ENCODE assay signal across 8 mouse cellular contexts in genomic region chr5:114356250-114356935, GRCm38 (mm10). TPM values are rescaled to one million over a fixed set of nuclear protein-coding genes. Genes with fewer than 3 reads are reported as not detected.
DNase-seq lines count a peak whose midpoint lies in the region; ATAC-seq and TF ChIP-seq lines count a peak whose summit lies in the region.

No protein-coding gene starts in this region.

- H3K4me2 ChIP-seq in embryonic facial prominence, embryonic 12.5 days (replicated peaks), result peak overlapping the region; percentile 27
- H3K4me2 ChIP-seq in limb, embryonic 12.5 days, result peak overlapping the region; percentile 29
- no peak overlapping the region for H3K4me2 ChIP-seq in midbrain, embryonic 14.5 days (ENCODE audit: low read length)
- peak overlapping the region; percentile 49 for H3K4me2 ChIP-seq in stomach, embryonic 15.5 days

- TF ChIP-seq CTCF in kidney, adult 2 months (conservative IDR thresholded peaks at IDR 0.05; ENCODE audit: insufficient read depth, insufficient read length, low read depth, low read length), result peak; percentile 67

- H3K27ac ChIP-seq in embryonic facial prominence, embryonic 12.5 days, result peak overlapping the region; percentile 52
- no peak overlapping the region for H3K27ac ChIP-seq in kidney, adult 2 months (ENCODE audit: insufficient read depth, low read depth, low read length)
- H3K27ac ChIP-seq in limb, embryonic 12.5 days, result peak overlapping the region; percentile 51
- H3K27ac ChIP-seq in midbrain, embryonic 14.5 days (replicated peaks; ENCODE audit: low read depth, low read length), result no peak overlapping the region
- H3K27ac ChIP-seq in stomach, embryonic 15.5 days, result peak overlapping the region; percentile 97

- DNase-seq in ovary, adult 18-20 months (ENCODE audit: low spot score), result peak; percentile 74
- no peak for DNase-seq in ovary, postnatal 10 days (ENCODE audit: low spot score)
- DNase-seq in heart, adult 18-20 months, result peak; percentile 82 to 88
- DNase-seq in kidney, adult 2 months, result peak; percentile 88
- DNase-seq in midbrain, embryonic 14.5 days, result peak; percentile 73

- H3K9me3 ChIP-seq in embryonic facial prominence, embryonic 12.5 days, result no peaks in the 10 kb centered on the region
- H3K9me3 ChIP-seq in limb, embryonic 12.5 days, result no peaks in the 10 kb centered on the region
- no peaks in the 10 kb centered on the region for H3K9me3 ChIP-seq in midbrain, embryonic 14.5 days (ENCODE audit: control insufficient read depth, low read length)
- no peaks in the 10 kb centered on the region for H3K9me3 ChIP-seq in stomach, embryonic 15.5 days

- H3K4me3 ChIP-seq in embryonic facial prominence, embryonic 12.5 days, result no peak overlapping the region
- no peak overlapping the region for H3K4me3 ChIP-seq in kidney, adult 2 months (ENCODE audit: insufficient read depth, low read depth, low read length)
- no peak overlapping the region for H3K4me3 ChIP-seq in limb, embryonic 12.5 days (replicated peaks)
- H3K4me3 ChIP-seq in midbrain, embryonic 14.5 days (replicated peaks; ENCODE audit: low read depth, low read length), result no peak overlapping the region
- H3K4me3 ChIP-seq in stomach, embryonic 15.5 days (replicated peaks), result peak overlapping the region; percentile 22

- peak overlapping the region; percentile 3; the same call in 1 of the 2 replicates for H3K9ac ChIP-seq in embryonic facial prominence, embryonic 12.5 days
- no peak overlapping the region for H3K9ac ChIP-seq in limb, embryonic 12.5 days (replicated peaks)
- H3K9ac ChIP-seq in midbrain, embryonic 14.5 days (replicated peaks; ENCODE audit: low read length), result no peak overlapping the region
- no peak overlapping the region; the same call in 1 of the 2 replicates for H3K9ac ChIP-seq in stomach, embryonic 15.5 days

- no peak for TF ChIP-seq POLR2A in kidney, adult 2 months (IDR thresholded peaks at IDR 0.05; ENCODE audit: low read depth, low read length)

- H3K4me1 ChIP-seq in embryonic facial prominence, embryonic 12.5 days, result peaks cover 15% of the 10 kb centered on the region
- no peaks in the 10 kb centered on the region for H3K4me1 ChIP-seq in kidney, adult 2 months (ENCODE audit: control insufficient read depth, insufficient read depth, low read length)
- peaks cover 20% of the 10 kb centered on the region; the same call in 1 of the 2 replicates for H3K4me1 ChIP-seq in limb, embryonic 12.5 days (replicated peaks)
- no peaks in the 10 kb centered on the region for H3K4me1 ChIP-seq in midbrain, embryonic 14.5 days (ENCODE audit: control insufficient read depth, insufficient read depth, low read length)
- peaks cover 33% of the 10 kb centered on the region for H3K4me1 ChIP-seq in stomach, embryonic 15.5 days

- peaks cover 20% of the 10 kb centered on the region for H3K36me3 ChIP-seq in embryonic facial prominence, embryonic 12.5 days
- no peaks in the 10 kb centered on the region for H3K36me3 ChIP-seq in kidney, adult 2 months (ENCODE audit: control insufficient read depth, insufficient read depth, low read length)
- peaks cover 24% of the 10 kb centered on the region for H3K36me3 ChIP-seq in limb, embryonic 12.5 days
- H3K36me3 ChIP-seq in midbrain, embryonic 14.5 days (ENCODE audit: control insufficient read depth, insufficient read depth, low read length), result peaks cover 18% of the 10 kb centered on the region
- H3K36me3 ChIP-seq in stomach, embryonic 15.5 days, result peaks cover 5% of the 10 kb centered on the region; the same call in 1 of the 2 replicates

- ATAC-seq in embryonic facial prominence, embryonic 12.5 days (ENCODE audit: insufficient number of reproducible peaks, insufficient read depth, low FRiP score, low TSS enrichment), result 0 out of 2 replicates have a peak, but pooled peaks have one; percentile 70
- peak; percentile 64; the same call in 1 of the 2 replicates for ATAC-seq in limb, embryonic 12.5 days (ENCODE audit: insufficient number of reproducible peaks, insufficient read depth, low FRiP score, low TSS enrichment, low read depth)
- ATAC-seq in midbrain, embryonic 14.5 days (ENCODE audit: low FRiP score, low TSS enrichment), result no peak
- peak; percentile 88 for ATAC-seq in stomach, embryonic 15.5 days (ENCODE audit: insufficient read depth, low FRiP score, low read depth)

- no peaks in the 10 kb centered on the region; the same call in 1 of the 2 replicates for H3K27me3 ChIP-seq in embryonic facial prominence, embryonic 12.5 days
- no peaks in the 10 kb centered on the region for H3K27me3 ChIP-seq in kidney, adult 2 months (replicated peaks; ENCODE audit: control insufficient read depth, insufficient read depth, low read length)
- no peaks in the 10 kb centered on the region for H3K27me3 ChIP-seq in limb, embryonic 12.5 days
- H3K27me3 ChIP-seq in midbrain, embryonic 14.5 days (ENCODE audit: control insufficient read depth, insufficient read depth, low read length), result no peaks in the 10 kb centered on the region
- no peaks in the 10 kb centered on the region for H3K27me3 ChIP-seq in stomach, embryonic 15.5 days (replicated peaks)

- WGBS in embryonic facial prominence, embryonic 12.5 days, result 24% methylated on average over 7 of the region's 7 CpGs
- WGBS in kidney, adult 2 months, result 16% methylated on average over 7 of the region's 7 CpGs
- 19% methylated on average over 7 of the region's 7 CpGs for whole genome bisulfite sequencing in limb, embryonic 12.5 days
- 26% methylated on average over 7 of the region's 7 CpGs for WGBS in midbrain, embryonic 14.5 days
- 13% methylated on average over 7 of the region's 7 CpGs for WGBS in stomach, embryonic 15.5 days

RNA-seq across cellular contexts. Expression of gene Kctd10, which starts 23.9 kb away (rescaled TPM):
- 115 TPM in 2 replicates for polyA plus RNA-seq in embryonic facial prominence, embryonic 12.5 days (2016; fragmentation: Nextera tagmentation; extraction: Ambion mirVana)
- 10 to 100 TPM; 49.1 to 51.0 TPM for total RNA-seq in heart, adult 18-20 months (2021)
- polyA plus RNA-seq in kidney, adult 2 months (2012; rRNA removed), result 63.5 and 63.8 TPM in 2 replicates
- 84.0 and 86.7 TPM in 2 replicates for polyA plus RNA-seq in limb, embryonic 12.5 days (2016; fragmentation: Nextera tagmentation; extraction: Ambion mirVana)
- polyA plus RNA-seq in midbrain, embryonic 14.5 days (2014; fragmentation: Nextera tagmentation; extraction: Ambion mirVana), result 58.7 and 82.4 TPM in 2 replicates
- polyA plus RNA-seq in stomach, embryonic 15.5 days (2015; fragmentation: Nextera tagmentation; extraction: Ambion mirVana), result 122 and 124 TPM in 2 replicates

RNA-seq across cellular contexts. Expression of gene Ube3b, which starts 24.0 kb away (rescaled TPM):
- 50.4 and 50.7 TPM in 2 replicates for polyA plus RNA-seq in embryonic facial prominence, embryonic 12.5 days (2016; fragmentation: Nextera tagmentation; extraction: Ambion mirVana)
- 10 to 100 TPM; 98.2 to 98.3 TPM for total RNA-seq in heart, adult 18-20 months (2021)
- polyA plus RNA-seq in kidney, adult 2 months (2012; rRNA removed), result 70.9 and 81.9 TPM in 2 replicates
- polyA plus RNA-seq in limb, embryonic 12.5 days (2016; fragmentation: Nextera tagmentation; extraction: Ambion mirVana), result 49.2 and 55.0 TPM in 2 replicates
- polyA plus RNA-seq in midbrain, embryonic 14.5 days (2014; fragmentation: Nextera tagmentation; extraction: Ambion mirVana), result 42.7 and 49.2 TPM in 2 replicates
- polyA plus RNA-seq in stomach, embryonic 15.5 days (2015; fragmentation: Nextera tagmentation; extraction: Ambion mirVana), result 36.1 and 37.9 TPM in 2 replicates

Comparison
In these comparisons a context has a peak if more than half of its experiments do, and no peak if none do; other contexts are left out.
1. H3K27ac ChIP-seq: peak in embryonic facial prominence, embryonic 12.5 days (single experiment), limb, embryonic 12.5 days (single experiment) and stomach, embryonic 15.5 days (single experiment); none in kidney, adult 2 months (single experiment) and midbrain, embryonic 14.5 days (single experiment).